Mouse (Mus musculus) brain, embryonic 14.5 days (tissue): ENCODE data around the gene Hmg20a.

Experiments
- CTCF ChIP-seq: fragments of 200-500 bp; IDR thresholded peaks from 2 replicates; pipeline ENCODE4 v1.5.1; 2012; ENCODE audit warnings: inconsistent platforms, mild to moderate bottlenecking, moderate library complexity, borderline replicate concordance; ENCODE audit not compliant: insufficient read depth, insufficient read length; ENCODE audit errors: extremely low read depth
- POLR2A ChIP-seq: fragments of 200-500 bp; IDR thresholded peaks from 2 replicates; pipeline ENCODE4 v1.6.1; 2012; ENCODE audit warnings: mild to moderate bottlenecking, inconsistent platforms, borderline replicate concordance; ENCODE audit not compliant: poor library complexity, insufficient read depth, insufficient read length, severe bottlenecking; ENCODE audit errors: extremely low read depth

DNA sequence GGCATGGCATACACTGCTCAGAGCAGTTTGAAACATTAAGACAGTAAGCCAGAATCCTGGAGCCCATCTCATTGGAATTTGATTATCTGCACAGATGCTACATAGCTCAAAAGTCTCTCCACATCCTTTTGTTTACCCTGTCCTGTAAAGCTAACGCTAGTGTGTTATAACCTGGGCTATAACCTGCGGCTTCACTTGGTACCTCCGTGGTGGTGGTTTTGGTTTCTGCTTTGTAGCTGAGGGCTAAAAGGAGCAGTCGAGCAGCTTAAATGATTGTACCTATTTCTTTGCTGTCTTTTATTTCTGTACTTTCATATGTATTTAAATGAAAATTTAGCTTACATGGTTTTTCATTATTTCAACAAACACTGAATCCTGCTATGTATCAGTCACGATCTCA is 3.6 kb downstream of the Hmg20a start:
- TF ChIP-seq CTCF (no peak), POLR2A (no peak)
